Mouse (Mus musculus) kidney, adult 9 months (tissue): ENCODE results near the gene Cfap157.

Experiments used
- DNase-seq: peaks from one replicate; pipeline ENCODE4 v3.0.0; 2022

Gene Cfap157

DNA sequence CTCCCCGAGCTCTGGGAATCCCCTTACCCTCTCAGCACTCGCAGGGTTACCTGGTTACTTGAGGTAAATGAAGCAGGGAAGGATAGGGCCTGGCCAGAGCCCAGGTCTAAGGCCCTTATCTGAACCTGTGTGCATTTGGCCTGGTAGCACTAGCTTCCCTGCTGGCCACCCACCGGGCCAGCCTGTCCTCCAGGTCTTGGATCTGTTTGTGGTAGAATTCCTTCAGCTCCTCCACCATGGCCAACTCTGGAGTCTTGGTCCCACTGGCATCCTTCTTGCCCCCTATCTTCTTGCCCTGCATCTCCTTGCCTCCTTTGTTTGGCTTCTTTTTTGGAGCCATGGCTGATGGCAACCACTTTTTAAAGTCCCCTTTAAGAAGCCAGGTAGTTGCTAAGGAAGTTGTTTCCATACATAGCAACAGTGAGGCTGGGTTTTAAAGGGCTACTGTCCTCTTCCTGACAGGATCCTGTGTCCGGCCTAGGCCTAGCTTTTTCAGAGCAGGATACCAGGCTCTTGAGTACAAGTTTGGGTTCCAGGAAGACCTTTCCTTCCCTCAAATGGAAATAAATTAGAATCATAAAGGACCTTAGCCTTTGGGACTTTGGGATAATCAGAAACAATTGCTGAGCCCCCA lies at the start of gene Cfap157:
TSS of gene Cfap157 (minus strand) at position 381 of the 634 bp plus-strand sequence.
- DNase-seq = peak; percentile 46

DNA sequence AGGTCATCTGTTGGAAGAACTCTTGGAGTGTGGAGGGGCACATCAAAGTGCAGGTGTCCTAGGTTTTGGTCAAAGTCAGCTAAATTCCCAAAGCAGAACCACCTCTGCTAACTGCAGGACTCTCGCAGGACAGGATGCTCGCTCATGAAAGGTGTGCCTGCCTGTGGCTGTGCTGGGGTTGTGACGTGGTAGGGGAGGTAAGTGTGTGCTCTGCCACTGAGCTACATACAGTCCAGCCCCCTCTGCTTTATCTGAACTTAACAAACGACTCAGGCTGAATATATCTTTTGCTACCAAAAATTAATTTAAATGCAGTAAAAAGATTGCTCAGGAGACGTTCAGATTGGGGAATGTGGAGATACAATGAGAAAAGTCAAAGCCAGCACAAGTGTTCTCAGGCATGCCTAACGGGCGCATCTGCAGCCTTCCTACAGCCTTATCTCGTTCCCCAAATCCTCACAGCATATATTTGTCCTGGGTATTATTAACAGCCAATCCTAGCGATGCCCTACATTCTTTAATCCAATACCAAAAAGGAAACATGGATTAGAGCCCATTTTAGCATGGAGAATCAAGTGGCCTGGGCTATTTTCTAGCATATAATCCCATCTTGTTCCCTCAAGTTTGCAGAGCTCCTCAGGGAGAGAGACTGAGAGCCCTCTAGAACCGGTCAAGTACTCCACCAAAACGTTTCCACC lies 44.9 kb upstream of the Cfap157 start:
- DNase-seq = no peak

DNA sequence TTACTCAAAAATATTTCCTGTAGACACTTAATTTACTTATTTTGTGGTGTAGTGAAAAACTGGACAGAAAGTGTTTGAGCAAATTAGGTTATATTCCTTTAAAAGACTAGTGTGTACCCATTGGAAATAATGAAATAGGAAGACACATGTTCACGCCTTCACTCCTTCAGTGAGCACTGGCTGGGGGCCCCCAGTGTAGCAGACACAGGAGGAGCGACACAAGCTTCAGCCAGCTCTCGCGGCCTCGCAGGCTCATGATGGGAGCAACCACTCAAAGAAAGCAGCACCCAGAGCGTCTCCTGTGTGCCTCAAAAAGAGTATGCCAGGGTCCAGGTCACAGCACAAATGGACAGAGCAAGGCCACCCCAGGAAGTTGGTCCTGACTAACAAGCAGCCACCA lies 41.6 kb upstream of the Cfap157 start:
- no peak for DNase-seq

DNA sequence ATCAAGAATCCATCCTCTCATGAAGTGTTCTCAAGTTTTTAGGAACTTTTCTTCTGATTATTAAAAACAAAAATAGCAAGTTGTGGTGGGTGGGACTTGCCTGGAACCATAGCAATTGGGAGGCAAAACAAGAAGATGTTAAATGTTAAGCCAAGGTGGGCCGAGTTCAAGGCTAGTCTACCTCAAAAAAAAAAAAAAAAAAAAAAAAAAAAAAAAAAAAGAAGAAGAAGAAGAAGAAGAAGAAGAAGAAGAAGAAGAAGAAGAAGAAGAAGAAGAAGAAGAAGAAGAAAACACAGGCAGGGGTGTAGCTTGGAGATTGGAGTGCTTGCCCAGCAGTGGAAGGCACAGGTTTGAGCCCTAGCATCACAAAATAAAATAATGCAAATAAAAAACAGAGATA lies 40.5 kb upstream of the Cfap157 start:
- no peak for DNase-seq

DNA sequence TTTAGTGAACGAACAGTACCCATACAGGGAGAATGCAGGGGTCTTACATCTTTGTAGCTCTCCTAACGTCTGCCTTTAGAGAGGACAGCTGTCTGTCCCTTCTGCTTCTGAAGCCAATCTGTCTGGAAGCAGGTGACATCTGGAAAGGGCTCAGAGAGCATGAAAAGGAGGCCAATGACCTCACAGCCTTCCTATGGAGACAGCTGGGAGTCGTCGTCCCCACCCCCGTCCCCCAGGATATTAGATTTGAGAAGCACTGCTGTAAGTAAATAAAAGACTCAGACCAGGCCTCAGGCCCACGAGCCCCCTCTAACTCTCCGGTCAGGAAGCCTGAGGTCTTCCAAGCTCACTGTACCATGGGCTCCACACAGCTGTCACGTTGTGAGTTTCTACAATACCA lies 40.0 kb upstream of the Cfap157 start:
- DNase-seq = no peak

DNA sequence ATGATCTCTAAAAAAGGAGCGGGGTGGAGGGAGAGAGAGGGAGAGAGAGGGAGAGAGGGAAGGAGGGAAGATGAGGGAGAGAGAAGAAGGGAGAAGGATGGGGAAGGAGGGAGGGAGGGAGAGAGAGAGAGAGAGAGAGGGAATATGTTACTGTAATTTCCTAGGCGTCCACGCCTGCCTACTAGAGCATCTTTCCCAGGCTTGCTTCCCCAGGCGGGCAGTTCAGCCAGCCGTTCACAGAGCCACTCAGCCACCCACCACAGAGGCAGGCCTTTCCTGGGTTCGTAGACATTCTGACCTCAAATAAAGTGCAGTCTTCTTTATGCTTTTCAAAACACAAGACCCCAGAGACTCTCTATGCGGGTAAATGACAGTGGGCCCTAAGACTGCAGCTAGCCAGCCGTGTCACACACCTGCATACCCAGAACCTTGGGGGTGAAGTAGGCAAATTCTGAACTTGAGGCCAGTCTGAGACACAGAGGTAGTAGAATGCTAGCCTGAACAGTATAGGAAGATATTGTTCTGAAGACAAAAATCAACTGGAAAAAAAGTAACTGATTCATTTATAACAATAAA lies 39.4 kb upstream of the Cfap157 start:
- no peak for DNase-seq

DNA sequence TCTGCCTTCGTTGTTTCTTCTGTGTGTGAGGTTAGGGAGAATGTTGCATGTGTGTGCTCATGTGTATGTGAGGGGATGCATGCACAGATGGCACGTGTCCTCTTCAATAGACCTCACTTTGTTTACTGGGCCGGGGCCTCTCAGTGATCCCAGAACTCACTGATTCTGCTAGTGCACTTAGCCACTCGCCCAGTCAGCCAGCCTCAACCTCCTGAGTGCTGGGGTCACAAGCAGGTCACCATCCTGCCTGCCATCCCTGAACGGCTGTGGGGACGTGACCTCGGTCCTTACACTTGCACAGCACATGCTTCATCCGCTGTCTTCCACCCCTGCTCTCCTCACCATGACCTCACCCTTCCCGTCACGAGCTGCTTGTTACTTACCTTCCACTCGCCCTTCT lies 38.9 kb upstream of the Cfap157 start:
- no peak for DNase-seq

GRCm38 (mm10) chr2:32822643-32823042 lies 38.4 kb upstream of the Cfap157 start:
- no peak for DNase-seq

- DNase-seq = peak; percentile 40
Observed at GRCm38 (mm10) chr2:32821041-32821802, 37.0 kb upstream of the Cfap157 start.

GRCm38 (mm10) chr2:32818208-32818607 lies 34.0 kb upstream of the Cfap157 start:
- DNase-seq = no peak

- DNase-seq = no peak
Observed at GRCm38 (mm10) chr2:32817589-32817988, 33.4 kb upstream of the Cfap157 start.

DNA sequence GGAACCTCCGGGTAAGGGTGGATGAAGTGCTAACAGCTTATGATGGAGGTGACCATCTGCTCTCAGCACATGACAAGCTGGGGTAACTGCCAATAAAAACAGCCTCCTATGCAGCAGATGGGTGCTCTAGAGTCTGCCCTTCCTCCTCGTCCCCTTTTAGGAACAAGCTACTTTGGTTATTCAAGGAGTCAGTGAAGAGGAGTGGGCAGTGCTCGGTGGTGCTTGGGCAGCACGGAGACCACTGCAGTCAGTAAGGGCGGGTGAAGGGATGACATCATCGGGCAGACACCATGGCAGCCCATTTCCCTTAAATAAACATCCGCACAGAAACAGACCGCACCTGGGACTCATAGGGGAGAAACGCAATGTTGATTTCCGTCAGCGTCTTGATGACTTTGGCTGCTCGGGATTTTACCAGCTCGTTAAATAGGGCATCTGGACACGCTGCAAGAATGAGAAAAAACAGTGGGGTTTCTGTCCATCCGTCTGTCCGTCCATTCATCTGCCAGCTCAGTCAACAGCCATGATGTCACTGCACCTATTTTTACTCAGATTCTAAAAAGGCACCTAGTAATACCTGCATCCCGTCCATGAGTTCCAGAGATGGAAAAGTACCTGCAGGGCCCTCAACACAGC lies 32.8 kb upstream of the Cfap157 start:
- DNase-seq = no peak

DNA sequence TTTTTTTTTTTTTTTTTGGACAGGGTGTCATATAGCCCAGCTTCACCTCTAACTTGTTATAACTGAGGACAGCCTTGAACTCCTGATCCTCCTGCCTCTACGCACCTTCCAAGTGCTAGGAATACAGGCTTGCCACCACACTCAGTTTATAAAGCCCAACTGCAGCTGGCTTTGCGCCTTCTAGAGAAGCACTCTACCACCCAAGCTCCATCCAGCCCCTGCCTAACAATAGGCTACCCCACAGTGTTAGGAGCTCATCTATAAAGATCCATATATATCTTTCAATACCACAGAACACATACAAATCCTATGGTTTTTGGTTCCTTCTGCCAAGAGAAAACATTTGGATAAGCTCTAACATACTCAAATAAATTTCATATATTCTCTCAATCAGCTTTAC lies 32.3 kb upstream of the Cfap157 start:
- no peak for DNase-seq

DNA sequence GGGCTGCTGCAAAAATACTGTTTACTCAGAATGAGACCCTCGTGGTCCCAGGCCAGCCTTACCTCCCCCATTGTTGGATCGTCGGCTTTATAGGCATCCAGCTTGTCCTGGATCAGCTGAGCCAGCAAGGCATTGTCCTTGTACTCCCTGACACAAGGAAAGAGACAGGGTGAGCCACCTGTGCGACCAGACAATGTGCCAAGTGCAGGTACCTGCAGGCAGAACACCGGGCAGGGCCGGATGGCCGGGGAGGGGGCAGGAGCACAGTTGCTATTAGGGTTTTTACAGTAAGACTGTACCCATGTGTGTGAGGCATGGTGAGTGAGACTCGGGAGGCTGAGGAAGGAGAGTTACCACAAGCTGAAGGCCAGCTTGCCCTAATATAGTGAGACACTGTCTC lies 27.7 kb upstream of the Cfap157 start:
- no peak for DNase-seq

- DNase-seq = no peak
Observed at GRCm38 (mm10) chr2:32808816-32809566, 24.8 kb upstream of the Cfap157 start.

- no peak for DNase-seq
Observed at GRCm38 (mm10) chr2:32798251-32798962, 14.2 kb upstream of the Cfap157 start.

DNA sequence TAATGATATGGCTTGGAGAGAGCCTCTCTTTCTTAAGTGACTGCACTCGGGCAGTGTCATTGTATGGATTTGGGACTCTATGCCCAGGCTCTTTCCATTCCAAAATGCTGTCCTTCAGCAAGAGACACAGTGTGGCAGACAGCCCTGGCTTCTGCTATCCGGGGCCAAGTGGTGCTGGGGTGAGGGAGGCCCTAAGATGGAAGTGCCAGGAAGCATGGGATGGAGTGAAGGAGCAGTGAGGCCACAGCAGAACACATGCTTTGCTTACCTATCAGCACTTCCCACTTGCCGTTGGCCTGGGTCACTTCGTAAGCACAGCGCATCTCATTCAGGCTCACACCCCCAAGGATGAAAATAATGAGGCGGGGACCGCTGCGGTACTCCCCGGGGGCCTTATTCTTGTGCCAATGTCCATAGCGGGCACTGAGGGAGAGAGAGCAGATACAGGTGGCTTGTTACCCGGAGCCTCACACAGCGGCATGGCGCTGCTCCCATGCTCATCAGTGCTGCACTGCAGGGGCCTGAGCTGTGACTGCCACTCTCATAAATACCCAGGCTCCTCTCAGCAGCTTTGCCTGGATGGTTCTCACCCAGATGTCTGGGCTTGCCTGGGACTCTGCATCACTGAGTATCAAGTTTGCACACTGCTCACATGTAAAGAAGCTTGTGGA lies 11.7 kb upstream of the Cfap157 start:
- DNase-seq = no peak

GRCm38 (mm10) chr2:32791297-32791696 lies 7.1 kb upstream of the Cfap157 start:
- DNase-seq = no peak

DNA sequence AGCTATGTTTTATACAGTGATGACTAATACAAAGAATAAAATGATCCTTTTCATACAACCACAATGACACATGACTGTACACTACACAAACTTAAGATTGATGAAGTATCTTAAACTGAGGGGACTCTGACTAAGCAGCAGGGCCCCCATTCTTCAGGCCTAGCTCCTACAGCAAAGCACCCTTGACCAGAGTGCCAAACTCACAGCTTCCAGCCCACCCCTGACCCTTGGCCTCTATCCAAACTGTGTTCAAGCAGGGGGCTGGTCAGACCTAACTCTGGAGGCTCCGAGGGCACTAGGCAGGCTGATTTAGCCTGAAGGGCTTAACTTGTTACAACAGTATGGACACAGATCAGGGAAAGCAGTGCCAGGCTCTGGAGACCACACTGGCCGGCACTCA lies 4.4 kb upstream of the Cfap157 start:
- no peak for DNase-seq

GRCm38 (mm10) chr2:32787176-32787575 lies 2.9 kb upstream of the Cfap157 start:
- no peak for DNase-seq

GRCm38 (mm10) chr2:32781710-32782109 lies 2.5 kb downstream of the Cfap157 start:
- no peak for DNase-seq
